Comparison of ENCODE assay signal across 10 mouse cellular contexts in the genomic region with DNA sequence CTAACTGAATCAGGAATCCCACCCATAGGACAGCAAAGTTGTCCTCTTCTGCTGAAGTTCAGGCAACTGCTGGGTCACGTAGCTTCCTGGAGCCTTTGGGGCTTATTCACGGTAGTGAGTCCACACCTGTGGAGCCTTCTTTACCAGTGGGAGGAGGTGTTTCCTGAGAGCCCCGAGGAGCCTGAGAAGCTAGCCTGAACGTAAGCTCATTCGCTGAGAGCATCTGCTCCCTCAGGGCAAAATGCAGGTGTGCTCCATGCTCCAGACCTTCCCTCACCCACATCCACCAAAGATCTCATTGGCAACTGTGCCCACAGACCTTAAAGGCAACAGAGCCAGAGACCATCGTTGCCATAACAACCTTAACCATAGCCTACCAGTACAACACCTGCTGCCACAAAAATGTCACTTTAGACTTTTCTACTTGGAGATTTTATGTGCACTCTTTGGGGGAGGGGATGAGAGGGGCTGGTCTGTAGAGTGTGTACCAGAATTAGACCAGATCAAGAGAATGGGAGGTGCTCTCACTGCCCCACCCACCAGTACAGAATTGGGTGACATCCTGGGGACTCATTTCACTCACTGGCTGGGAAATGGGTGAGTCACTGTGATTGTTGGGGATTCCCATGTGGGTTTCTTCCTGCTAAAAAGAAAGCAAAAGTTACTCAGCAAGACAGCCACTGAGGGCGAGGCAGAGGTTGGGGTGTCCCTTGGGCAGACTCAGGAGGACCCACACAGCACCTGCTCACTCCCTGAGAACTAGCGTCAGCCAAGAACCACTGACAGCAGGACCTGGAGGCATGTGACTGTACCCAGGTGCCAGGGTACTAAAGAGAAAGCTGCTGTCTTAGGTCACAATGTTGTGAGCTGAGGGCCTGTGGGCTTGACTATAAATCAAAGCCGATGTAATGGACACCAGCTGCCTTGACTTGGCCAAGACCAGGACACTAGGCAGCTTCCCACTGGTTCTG. TPM values are rescaled to one million over a fixed set of nuclear protein-coding genes. Genes with fewer than 3 reads are reported as not detected.
DNase-seq lines count a peak whose midpoint lies in the region; TF ChIP-seq lines count a peak whose summit lies in the region.
"Had no signal": no experiment of that assay in that cellular context is flagged by ENCODE, and none has a peak within 500 bp of the region (broad histone marks: within the 10 kb centered on the region; RNA-seq: fewer than 3 reads in every experiment).

No protein-coding gene starts in this region.

- H3K4me1 ChIP-seq in lung, adult 2 months (ENCODE audit: control insufficient read depth, insufficient read depth, low read length), result peaks cover 5% of the 10 kb centered on the region

- TF ChIP-seq CTCF in lung, adult 2 months (IDR thresholded peaks at IDR 0.05; ENCODE audit: insufficient read depth, low read length), result no peak

- intact Hi-C loops in left cerebral cortex, postnatal 14 days (cut with DNase I), result no loop called here

- TF ChIP-seq POLR2A in lung, adult 2 months (IDR thresholded peaks at IDR 0.05; ENCODE audit: borderline replicate concordance, extremely low read depth, low read depth, low read length), result no peak

- 60% methylated on average over 9 of the region's 9 CpGs for WGBS in lung, adult 2 months

- no peak overlapping the region for H3K4me3 ChIP-seq in lung, adult 2 months (replicated peaks; ENCODE audit: extremely low read depth, low read depth, low read length)

- DNase-seq in cerebellum, adult 9-11 months, result peak; percentile 27
- no peak for DNase-seq in cerebellum, postnatal 14 days
- peak; percentile 72 for DNase-seq in 3134 (ENCODE audit: extremely low read depth, insufficient read length, low spot score)
- DNase-seq in T-cell, adult 2 months (ENCODE audit: low spot score), result peak; percentile 86
- peak; percentile 79 for DNase-seq in skeletal muscle tissue, adult 2 months (ENCODE audit: low read depth, low spot score)
- no peak for DNase-seq in left cerebral cortex, postnatal 14 days (ENCODE audit: low spot score in 2 of 2)
- no peak for DNase-seq in lung, adult 2 months
- no peak for DNase-seq in kidney, postnatal 25 days
- DNase-seq: adrenal gland, postnatal 10 days had no signal

RNA-seq across cellular contexts. Expression of gene Traf2, which starts 2.6 kb away (rescaled TPM):
- total RNA-seq in left cerebral cortex, postnatal 14 days (2021), result 1 to 10 TPM; 9.1 to 9.5 TPM
- 13.8 and 16.2 TPM in 2 replicates for polyA plus RNA-seq in lung, adult 2 months (2012; rRNA removed)

RNA-seq across cellular contexts. Expression of gene Edf1, which starts 8.3 kb away (rescaled TPM):
- 100 to 1,000 TPM; 190 to 202 TPM for total RNA-seq in left cerebral cortex, postnatal 14 days (2021)
- 94.0 and 106 TPM in 2 replicates for polyA plus RNA-seq in lung, adult 2 months (2012; rRNA removed)

RNA-seq across cellular contexts. Expression of gene Mamdc4, which starts 25.3 kb away (rescaled TPM):
- 1 to 10 TPM; 1.8 to 2.1 TPM for total RNA-seq in left cerebral cortex, postnatal 14 days (2021)
- 10.2 and 11.5 TPM in 2 replicates for polyA plus RNA-seq in lung, adult 2 months (2012; rRNA removed)

RNA-seq across cellular contexts. Expression of gene Phpt1, which starts 25.7 kb away (rescaled TPM):
- 100 to 1,000 TPM in 1 of 2 experiments, 10 to 100 TPM in 1; 93.5 to 105 TPM for total RNA-seq in left cerebral cortex, postnatal 14 days (2021)
- polyA plus RNA-seq in lung, adult 2 months (2012; rRNA removed), result 32.7 and 59.6 TPM in 2 replicates

RNA-seq across cellular contexts. Expression of gene Ajm1, which starts 32.3 kb away (rescaled TPM):
- total RNA-seq in left cerebral cortex, postnatal 14 days (2021), result 100 to 1,000 TPM; 123 to 129 TPM
- 0.31 and 0.34 TPM in 2 replicates for polyA plus RNA-seq in lung, adult 2 months (2012; rRNA removed)
- total RNA-seq: gastrocnemius, postnatal 36 days had no signal

Comparison
In these comparisons a context has a peak if more than half of its experiments do, and no peak if none do; other contexts are left out.
1. DNase-seq: peak in cerebellum, adult 9-11 months (single experiment), 3134 (single experiment), T-cell, adult 2 months (single experiment) and skeletal muscle tissue, adult 2 months (single experiment); none in cerebellum, postnatal 14 days (0 of 2), left cerebral cortex, postnatal 14 days (0 of 2), lung, adult 2 months (single experiment) and kidney, postnatal 25 days (0 of 2).